Comparison of ENCODE assay signal across 1 mouse cellular context in genomic region chr4:47362662-47363061, GRCm38 (mm10).
TF ChIP-seq lines count a peak whose summit lies in the region.

No protein-coding gene starts in this region.

TF ChIP-seq in MEL, 35 proteins besides CTCF, POLR2A, EP300 and RAD21 (continued from another document):
- TF ChIP-seq ZC3H11A (IDR thresholded peaks at IDR 0.05; ENCODE audit: low read depth, low read length) (0 out of 2 replicates have a peak, but pooled peaks have one; percentile 6), KAT2A (conservative IDR thresholded peaks at IDR 0.05; ENCODE audit: low read depth, low read length) (no peak)
